Mouse (Mus musculus) intestine, embryonic 14.5 days (tissue): Measurements from ENCODE around the gene Fam83g. TPM values are rescaled to one million over a fixed set of nuclear protein-coding genes. Genes with fewer than 3 reads are reported as not detected.
A peak's percentile ranks its signal among the peaks of the same experiment; 100 is the strongest.

Experiments used
- ATAC-seq: fragments of 200-750 bp; cut with Nextera tagmentation; replicated peaks from 2 replicates; pipeline ENCODE4 v1.8.0; 2017; ENCODE audit warnings: low read depth, moderate number of reproducible peaks, moderate TSS enrichment, moderate library complexity; ENCODE audit not compliant: low FRiP score, low TSS enrichment
- DNase-seq: peaks from one replicate; pipeline ENCODE4 v3.0.0-alpha.2; 2018; ENCODE audit warnings: low spot score
- H3K27ac ChIP-seq: fragments of 300-500 bp; sonication (generic); 2 replicates; pipeline ENCODE4 v1.5.1; 2014; ENCODE audit warnings: low read depth, mild to moderate bottlenecking, control low read depth
- H3K27me3 ChIP-seq: fragments of 300-500 bp; sonication (generic); replicated peaks from 2 replicates; pipeline ENCODE4 v1.6.1; 2014; ENCODE audit warnings: low read length, control low read depth; ENCODE audit not compliant: control insufficient read depth, insufficient read depth
- H3K36me3 ChIP-seq: fragments of 300-500 bp; sonication (generic); 2 replicates; pipeline ENCODE4 v1.6.1; 2014; ENCODE audit warnings: low read length, control low read depth; ENCODE audit not compliant: control insufficient read depth, insufficient read depth
- H3K4me1 ChIP-seq: fragments of 300-500 bp; sonication (generic); replicated peaks from 2 replicates; pipeline ENCODE4 v1.6.1; 2014; ENCODE audit warnings: low read length, control low read depth, mixed read lengths; ENCODE audit not compliant: control insufficient read depth, insufficient read depth
- H3K4me2 ChIP-seq: fragments of 300-500 bp; sonication (generic); 2 replicates; pipeline ENCODE4 v1.6.1; 2014; ENCODE audit warnings: low read length
- H3K4me3 ChIP-seq: fragments of 300-500 bp; sonication (generic); 2 replicates; pipeline ENCODE4 v1.5.1; 2014; ENCODE audit warnings: low read depth, low read length, control low read depth, mixed read lengths
- H3K9ac ChIP-seq: fragments of 300-500 bp; sonication (generic); 2 replicates; pipeline ENCODE4 v1.6.1; 2014; ENCODE audit warnings: mild to moderate bottlenecking, low read length
- H3K9me3 ChIP-seq: fragments of 300-500 bp; sonication (generic); 2 replicates; pipeline ENCODE4 v1.6.1; 2016; ENCODE audit warnings: low read length, control low read depth; ENCODE audit not compliant: control insufficient read depth
- WGBS: fragments of 180-500 bp; shearing (Covaris S2); extraction: QIAGEN DNeasy Blood & Tissue Kit; methylation state at CpG from one replicate; pipeline ENCODE4 v1.1.7; 2014; 5-methylcytosine and 5-hydroxymethylcytosine counted together
- polyA plus RNA-seq: library from polyadenylated mRNA; unstranded; fragments of >200 nt; fragmentation: Nextera tagmentation; extraction: Ambion mirVana; gene quantifications from 2 replicates; pipeline ENCODE4 v1.2.1, GENCODE M21; 2014

The Fam83g gene
- polyA plus RNA-seq, 1 experiment from 2014 or later, result 4.6 TPM

DNA sequence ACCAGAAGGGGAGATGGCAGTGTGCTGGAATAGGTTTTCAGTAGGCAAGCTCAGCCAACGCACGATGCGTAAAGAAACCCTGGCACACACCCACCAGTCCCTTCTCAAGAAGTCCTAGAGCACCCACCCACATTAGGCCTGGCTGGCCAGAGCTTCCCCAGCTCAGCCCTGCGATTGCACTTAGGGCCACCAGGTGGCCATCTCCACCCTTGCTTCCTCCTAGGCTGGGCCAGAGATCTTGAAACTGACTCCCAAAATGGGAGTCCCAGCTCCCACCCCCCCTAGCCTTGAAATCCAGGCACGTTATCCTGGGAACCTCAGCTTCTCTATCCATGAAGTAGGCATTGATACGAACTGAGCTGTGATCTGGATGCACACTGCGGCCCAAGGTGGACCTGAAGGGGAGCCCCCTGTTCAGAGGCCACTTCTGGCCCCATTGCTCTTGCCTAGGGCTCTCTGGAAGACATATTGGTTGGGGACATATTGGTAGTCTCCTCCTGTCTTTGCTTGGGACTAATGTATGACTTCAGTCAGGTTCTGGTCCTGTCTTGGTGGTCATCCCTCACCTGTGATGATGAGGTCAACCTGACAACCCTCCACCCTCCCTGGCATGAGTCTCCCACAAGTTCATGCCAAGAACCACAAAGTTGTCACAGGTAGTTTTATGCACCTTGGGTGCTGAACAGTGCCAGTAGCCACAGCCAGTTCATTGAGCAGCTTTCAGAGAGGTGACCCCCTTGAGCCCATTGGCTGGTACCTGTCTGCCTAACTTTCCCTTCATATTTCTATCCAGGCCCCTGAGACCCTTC lies 17.7 kb upstream of the Fam83g start:
- peak; percentile 74 for DNase-seq
- 41% methylated on average over 7 of the region's 7 CpGs for WGBS

DNA sequence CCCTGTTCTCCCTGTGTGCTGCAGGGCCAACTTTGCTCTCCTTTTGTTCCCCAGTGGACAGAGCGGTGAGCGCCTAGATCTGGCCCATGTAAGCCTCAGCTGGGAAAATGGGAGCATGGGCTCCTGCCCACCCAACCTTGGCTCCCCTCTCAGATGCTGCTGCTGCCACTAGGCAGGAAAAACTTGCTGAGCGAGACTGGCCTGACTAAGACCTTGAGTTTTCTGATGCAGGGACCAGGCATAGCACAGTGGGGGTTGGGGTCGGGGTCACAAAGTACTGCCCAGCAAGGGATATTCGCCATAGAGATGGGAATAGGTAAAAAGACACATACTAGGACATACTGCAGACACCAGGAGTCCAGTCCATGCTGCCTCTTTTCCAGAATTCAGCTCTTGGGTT lies 16.6 kb upstream of the Fam83g start:
- no peak for DNase-seq
- Histone ChIP-seq H3K36me3 (no peaks in the 10 kb centered on the region), H3K4me1 (peaks cover 12% of the 10 kb centered on the region), H3K9me3 (no peaks in the 10 kb centered on the region), H3K4me3 (no peak overlapping the region), H3K9ac (no peak overlapping the region), H3K27me3 (no peaks in the 10 kb centered on the region), H3K4me2 (no peak overlapping the region), H3K27ac (no peak overlapping the region)
- no peak for ATAC-seq
- 77% methylated on average over 5 of the region's 5 CpGs for WGBS

More for the DNA sequence above, 17.7 kb upstream of the Fam83g start:
- peaks cover 5% of the 10 kb centered on the region; the same call in 1 of the 2 replicates for H3K4me1 ChIP-seq
- no peak overlapping the region for H3K4me3 ChIP-seq
- ATAC-seq, result no peak
- no peaks in the 10 kb centered on the region for H3K9me3 ChIP-seq
- H3K27me3 ChIP-seq, result no peaks in the 10 kb centered on the region
- no peak overlapping the region for H3K4me2 ChIP-seq
- no peak overlapping the region for H3K9ac ChIP-seq
- H3K27ac ChIP-seq, result no peak overlapping the region
- H3K36me3 ChIP-seq, result no peaks in the 10 kb centered on the region

DNA sequence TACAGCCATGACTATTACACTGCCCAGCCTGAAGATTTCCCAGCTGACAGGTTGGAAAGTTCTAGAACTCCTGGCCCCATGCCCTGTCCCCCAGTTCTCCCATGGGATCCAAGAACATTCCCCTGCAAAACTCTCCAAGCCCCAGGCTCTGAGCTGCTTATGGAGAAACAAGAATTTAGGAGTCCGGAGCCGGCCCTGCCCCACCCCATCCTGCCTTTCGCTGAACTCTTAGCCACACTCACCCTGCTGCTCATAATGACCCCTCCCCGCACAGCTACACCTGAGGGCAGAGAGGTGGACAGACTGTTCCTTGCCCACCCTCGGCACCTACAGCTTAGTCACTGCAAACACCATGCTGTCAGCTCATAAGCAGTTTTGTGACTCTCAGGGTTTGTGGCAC lies 16.1 kb upstream of the Fam83g start:
- Histone ChIP-seq H3K36me3 (no peaks in the 10 kb centered on the region), H3K4me2 (no peak overlapping the region), H3K9ac (no peak overlapping the region), H3K27ac (no peak overlapping the region), H3K4me1 (peaks cover 12% of the 10 kb centered on the region), H3K9me3 (no peaks in the 10 kb centered on the region), H3K4me3 (no peak overlapping the region), H3K27me3 (no peaks in the 10 kb centered on the region)
- DNase-seq, result no peak
- WGBS, result 81% methylated on average over 5 of the region's 5 CpGs
- ATAC-seq, result no peak

GRCm38 (mm10) chr11:61669492-61670490 lies 14.1 kb upstream of the Fam83g start:
- Histone ChIP-seq H3K4me3 (no peak overlapping the region), H3K4me1 (peaks cover 20% of the 10 kb centered on the region), H3K27me3 (no peaks in the 10 kb centered on the region), H3K36me3 (no peaks in the 10 kb centered on the region), H3K9ac (no peak overlapping the region), H3K9me3 (no peaks in the 10 kb centered on the region), H3K27ac (no peak overlapping the region), H3K4me2 (no peak overlapping the region)
- ATAC-seq (no peak), DNase-seq (no peak)
- 62% methylated on average over 14 of the region's 14 CpGs for WGBS

- Histone ChIP-seq H3K4me2 (peak overlapping the region; percentile 20; the same call in 1 of the 2 replicates), H3K9me3 (no peaks in the 10 kb centered on the region), H3K36me3 (no peaks in the 10 kb centered on the region), H3K27me3 (no peaks in the 10 kb centered on the region), H3K27ac (no peak overlapping the region), H3K4me3 (no peak overlapping the region), H3K9ac (0 out of 2 replicates have a peak overlapping the region, but pooled peaks have one; percentile 20), H3K4me1 (peaks cover 29% of the 10 kb centered on the region)
- WGBS, result 47% methylated on average over 19 of the region's 19 CpGs
- DNase-seq, result no peak
- 0 out of 2 replicates have a peak, but pooled peaks have one; percentile 3 for ATAC-seq
Measured at GRCm38 (mm10) chr11:61671781-61672383, 12.0 kb upstream of the Fam83g start.

GRCm38 (mm10) chr11:61673686-61674085 lies 10.2 kb upstream of the Fam83g start:
- no peak for ATAC-seq
- Histone ChIP-seq H3K27me3 (no peaks in the 10 kb centered on the region), H3K4me2 (no peak overlapping the region), H3K27ac (no peak overlapping the region), H3K9me3 (no peaks in the 10 kb centered on the region), H3K9ac (no peak overlapping the region), H3K4me3 (no peak overlapping the region), H3K4me1 (peaks cover 23% of the 10 kb centered on the region), H3K36me3 (no peaks in the 10 kb centered on the region)
- 33% methylated on average over 8 of the region's 8 CpGs for WGBS
- DNase-seq, result no peak

GRCm38 (mm10) chr11:61674151-61674838 lies 9.6 kb upstream of the Fam83g start:
- Histone ChIP-seq H3K27ac (no peak overlapping the region), H3K4me2 (no peak overlapping the region), H3K4me3 (no peak overlapping the region), H3K36me3 (no peaks in the 10 kb centered on the region), H3K9ac (no peak overlapping the region), H3K9me3 (no peaks in the 10 kb centered on the region), H3K4me1 (peaks cover 23% of the 10 kb centered on the region), H3K27me3 (no peaks in the 10 kb centered on the region)
- peak; percentile 53 for ATAC-seq
- DNase-seq, result no peak
- 37% methylated on average over 19 of the region's 19 CpGs for WGBS

DNA sequence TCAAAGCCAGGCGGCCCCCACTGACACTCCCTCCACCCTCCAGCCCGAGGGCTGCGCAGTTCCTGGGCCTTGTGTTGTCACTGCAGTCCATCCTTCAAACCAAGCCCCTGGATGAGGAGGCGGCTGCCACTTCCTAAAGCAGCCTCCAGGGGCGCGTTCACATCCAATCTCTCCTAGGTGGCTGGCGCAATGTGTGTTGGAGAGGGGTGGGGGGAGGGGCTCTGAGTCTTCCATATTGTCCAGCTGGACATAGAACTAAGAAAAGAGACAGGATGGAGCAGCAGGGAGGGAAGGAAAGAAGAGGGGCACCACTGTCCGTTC lies 9.1 kb upstream of the Fam83g start:
- H3K27me3 ChIP-seq, result no peaks in the 10 kb centered on the region
- no peak overlapping the region for H3K4me2 ChIP-seq
- DNase-seq, result peak; percentile 77
- WGBS, result 5% methylated on average over 8 of the region's 8 CpGs
- H3K4me1 ChIP-seq, result peaks cover 23% of the 10 kb centered on the region
- peak; percentile 63 for ATAC-seq
- no peaks in the 10 kb centered on the region for H3K9me3 ChIP-seq
- no peak overlapping the region for H3K9ac ChIP-seq
- no peak overlapping the region for H3K4me3 ChIP-seq
- no peaks in the 10 kb centered on the region for H3K36me3 ChIP-seq
- no peak overlapping the region for H3K27ac ChIP-seq
